Mouse (Mus musculus) liver, embryonic 14.5 days (tissue): ENCODE results near the gene Hoxd9. TPM values are rescaled to one million over a fixed set of nuclear protein-coding genes. Genes with fewer than 3 reads are reported as not detected.
A peak's percentile ranks its signal among the peaks of the same experiment; 100 is the strongest.

Experiments
- ATAC-seq: fragments of 200-750 bp; cut with Nextera tagmentation; 2 replicates; pipeline ENCODE4 v1.8.0; 2017; ENCODE audit warnings: moderate number of reproducible peaks, mild to moderate bottlenecking, moderate library complexity; ENCODE audit not compliant: insufficient read depth
- DNase-seq, 3 experiments: peaks; one replicate each; pipeline ENCODE4 v3.0.0-alpha.2; 2012 to 2013; ENCODE audit warnings: low read depth in 3 of 3, low spot score in 3 of 3
- H3K27ac ChIP-seq: fragments of 300-500 bp; sonication (generic); 2 replicates; pipeline ENCODE4 v1.5.1; 2014; ENCODE audit warnings: moderate library complexity, mild to moderate bottlenecking, control low read depth, inconsistent platforms
- H3K27me3 ChIP-seq: fragments of 300-500 bp; sonication (generic); 2 replicates; pipeline ENCODE4 v1.6.1; 2014; ENCODE audit warnings: mild to moderate bottlenecking, low read length, moderate library complexity; ENCODE audit not compliant: control insufficient read depth, insufficient read depth
- H3K36me3 ChIP-seq: fragments of 300-500 bp; sonication (generic); replicated peaks from 2 replicates; pipeline ENCODE4 v1.6.1; 2014; ENCODE audit warnings: low read depth; ENCODE audit not compliant: control insufficient read depth, insufficient read depth
- H3K4me1 ChIP-seq, 2 experiments: fragments of 200-500 bp in 1 of 2; fragments of 300-500 bp in 1 of 2; sonication (generic) in 1 of 2; replicated peaks; 2 replicates each; pipeline ENCODE4 v1.6.1; 2012 to 2014; ENCODE audit warnings: antibody characterized with exemption in 1 of 2, inconsistent platforms in 1 of 2, low read length in 1 of 2; ENCODE audit not compliant: control insufficient read depth in 2 of 2, insufficient read depth in 2 of 2
- H3K4me2 ChIP-seq: fragments of 300-500 bp; sonication (generic); 2 replicates; pipeline ENCODE4 v1.6.1; 2014; ENCODE audit warnings: low read depth, mild to moderate bottlenecking, control low read depth, moderate library complexity
- H3K4me3 ChIP-seq, 2 experiments: fragments of 200-500 bp in 1 of 2; fragments of 300-500 bp in 1 of 2; sonication (generic) in 1 of 2; 2 replicates each; pipeline ENCODE4 v1.5.1; 2012 to 2014; ENCODE audit warnings: low read depth in 2 of 2, low read length in 2 of 2, mild to moderate bottlenecking in 2 of 2, control low read depth in 1 of 2, inconsistent platforms in 1 of 2, moderate library complexity in 1 of 2; ENCODE audit not compliant: insufficient read depth in 1 of 2
- H3K9ac ChIP-seq: fragments of 300-500 bp; sonication (generic); replicated peaks from 2 replicates; pipeline ENCODE4 v1.6.1; 2014; ENCODE audit warnings: mild to moderate bottlenecking, control low read depth, moderate library complexity
- H3K9me3 ChIP-seq: fragments of 300-500 bp; sonication (generic); 2 replicates; pipeline ENCODE4 v1.6.1; 2016; ENCODE audit warnings: low read length, mixed read lengths; ENCODE audit not compliant: control insufficient read depth
- CTCF ChIP-seq: IDR thresholded peaks from 2 replicates; pipeline ENCODE4 v1.5.1; 2016; ENCODE audit warnings: antibody characterized with exemption, low read depth, control low read depth
- EP300 ChIP-seq: IDR thresholded peaks from 2 replicates; pipeline ENCODE4 v1.6.1; 2016; ENCODE audit warnings: antibody characterized with exemption, low read depth
- WGBS: fragments of 180-500 bp; shearing (Covaris S2); extraction: QIAGEN DNeasy Blood & Tissue Kit; methylation state at CpG from one replicate; pipeline ENCODE4 v1.1.7; 2014; ENCODE audit not compliant: insufficient replicate concordance; 5-methylcytosine and 5-hydroxymethylcytosine counted together
- polyA plus RNA-seq, 2 experiments: library from polyadenylated mRNA; depleted of rRNA in 1 of 2; stranded (reverse) in 1 of 2; unstranded in 1 of 2; fragments of >200 nt; fragmentation: Nextera tagmentation in 1 of 2; extraction: Ambion mirVana in 1 of 2; gene quantifications; 2 replicates each; pipeline versions ENCODE4 v1.2.1 to v1.2.3; 2012 to 2014

The Hoxd9 gene
- polyA plus RNA-seq, 2 experiments = 0.03 TPM; not detected in 1

GRCm38 (mm10) chr2:74692808-74693431 lies 4.6 kb upstream of the Hoxd9 start:
- no peaks in the 10 kb centered on the region for H3K4me1 ChIP-seq
- H3K4me3 ChIP-seq = no peak overlapping the region
- DNase-seq (no peak), ATAC-seq (no peak)
- WGBS = 2% methylated on average over 20 of the region's 20 CpGs
- no peak overlapping the region for H3K4me2 ChIP-seq
- TF ChIP-seq EP300 = no peak
- TF ChIP-seq CTCF = no peak
- H3K27me3 ChIP-seq = peaks cover 100% of the 10 kb centered on the region
- no peak overlapping the region for H3K9ac ChIP-seq
- no peaks in the 10 kb centered on the region for H3K9me3 ChIP-seq
- H3K27ac ChIP-seq = no peak overlapping the region
- H3K36me3 ChIP-seq = no peaks in the 10 kb centered on the region

GRCm38 (mm10) chr2:74693432-74693827 lies 4.1 kb upstream of the Hoxd9 start:
- TF ChIP-seq CTCF = no peak
- no peak for TF ChIP-seq EP300
- Histone ChIP-seq H3K9ac (no peak overlapping the region), H3K4me3 (no peak overlapping the region), H3K4me2 (no peak overlapping the region), H3K27ac (no peak overlapping the region), H3K36me3 (no peaks in the 10 kb centered on the region), H3K27me3 (peaks cover 100% of the 10 kb centered on the region), H3K4me1 (no peaks in the 10 kb centered on the region), H3K9me3 (no peaks in the 10 kb centered on the region)
- WGBS = 10% methylated on average over 4 of the region's 4 CpGs
- DNase-seq (no peak), ATAC-seq (no peak)

DNA sequence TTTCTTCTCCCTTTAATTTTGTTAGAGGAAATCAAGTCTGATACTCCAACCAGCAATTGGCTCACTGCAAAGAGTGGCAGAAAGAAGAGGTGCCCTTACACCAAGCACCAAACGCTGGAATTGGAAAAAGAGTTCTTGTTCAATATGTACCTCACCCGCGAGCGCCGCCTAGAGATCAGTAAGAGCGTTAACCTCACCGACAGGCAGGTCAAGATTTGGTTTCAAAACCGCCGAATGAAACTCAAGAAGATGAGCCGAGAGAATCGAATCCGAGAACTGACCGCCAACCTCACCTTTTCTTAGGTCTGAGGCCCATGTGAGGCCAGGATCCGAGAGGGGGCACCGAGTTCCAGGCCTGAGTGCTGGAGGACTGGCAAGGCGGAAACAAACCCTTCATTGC lies 3.5 kb upstream of the Hoxd9 start:
- Histone ChIP-seq H3K9me3 (no peaks in the 10 kb centered on the region), H3K9ac (no peak overlapping the region), H3K4me3 (no peak overlapping the region), H3K36me3 (no peaks in the 10 kb centered on the region), H3K4me1 (no peaks in the 10 kb centered on the region), H3K27ac (no peak overlapping the region), H3K4me2 (no peak overlapping the region), H3K27me3 (peaks cover 100% of the 10 kb centered on the region)
- WGBS = 3% methylated on average over 16 of the region's 16 CpGs
- DNase-seq (peak in 1 of 3 experiments; percentile 13), ATAC-seq (no peak)
- TF ChIP-seq EP300 = no peak
- peak; percentile 31; the same call in 1 of the 2 replicates for TF ChIP-seq CTCF

- 6% methylated on average over 1 of the region's 1 CpGs for WGBS
- no peak for DNase-seq
- no peak overlapping the region for H3K27ac ChIP-seq
- no peak overlapping the region for H3K4me2 ChIP-seq
- no peak for ATAC-seq
- H3K4me3 ChIP-seq = no peak overlapping the region
- H3K27me3 ChIP-seq = peaks cover 100% of the 10 kb centered on the region
- H3K9ac ChIP-seq = no peak overlapping the region
- TF ChIP-seq EP300 (no peak), CTCF (no peak)
- no peaks in the 10 kb centered on the region for H3K9me3 ChIP-seq
- H3K4me1 ChIP-seq = no peaks in the 10 kb centered on the region
- H3K36me3 ChIP-seq = no peaks in the 10 kb centered on the region
Observed at GRCm38 (mm10) chr2:74695383-74695782, 2.1 kb upstream of the Hoxd9 start.

GRCm38 (mm10) chr2:74695813-74696430 lies 1.6 kb upstream of the Hoxd9 start:
- peaks cover 100% of the 10 kb centered on the region for H3K27me3 ChIP-seq
- H3K27ac ChIP-seq = no peak overlapping the region
- H3K4me1 ChIP-seq = no peaks in the 10 kb centered on the region
- H3K4me3 ChIP-seq = no peak overlapping the region
- TF ChIP-seq CTCF (no peak), EP300 (no peak)
- DNase-seq (no peak), ATAC-seq (no peak)
- H3K9me3 ChIP-seq = no peaks in the 10 kb centered on the region
- H3K36me3 ChIP-seq = no peaks in the 10 kb centered on the region
- WGBS = 10% methylated on average over 7 of the region's 7 CpGs
- H3K4me2 ChIP-seq = no peak overlapping the region
- H3K9ac ChIP-seq = no peak overlapping the region
